Mouse (Mus musculus) midbrain, embryonic 13.5 days (tissue): ENCODE data around the gene Mfsd7a. TPM values are rescaled to one million over a fixed set of nuclear protein-coding genes. Genes with fewer than 3 reads are reported as not detected.
"Not testable (repeated sequence)": the region's sequence is repeated elsewhere in the genome, so short reads cannot be mapped to it uniquely, and the experiment has no call there.

ENCODE experiments used
- ATAC-seq: fragments of 200-750 bp; cut with Nextera tagmentation; 2 replicates; pipeline ENCODE4 v1.8.0; 2017; ENCODE audit warnings: mild to moderate bottlenecking, moderate TSS enrichment, moderate library complexity
- H3K27ac ChIP-seq: fragments of 300-500 bp; sonication (generic); 2 replicates; pipeline ENCODE4 v1.5.1; 2015; ENCODE audit warnings: inconsistent platforms, mild to moderate bottlenecking, moderate library complexity
- H3K27me3 ChIP-seq: fragments of 300-500 bp; sonication (generic); 2 replicates; pipeline ENCODE4 v1.6.1; 2015; ENCODE audit warnings: mild to moderate bottlenecking, inconsistent platforms
- H3K36me3 ChIP-seq: fragments of 300-500 bp; sonication (generic); 2 replicates; pipeline ENCODE4 v1.6.1; 2015; ENCODE audit warnings: mild to moderate bottlenecking, inconsistent platforms
- H3K4me1 ChIP-seq: fragments of 300-500 bp; sonication (generic); replicated peaks from 2 replicates; pipeline ENCODE4 v1.6.1; 2015; ENCODE audit warnings: inconsistent platforms
- H3K4me2 ChIP-seq: fragments of 300-500 bp; sonication (generic); replicated peaks from 2 replicates; pipeline ENCODE4 v1.6.1; 2015; ENCODE audit warnings: moderate library complexity, mild to moderate bottlenecking, inconsistent platforms
- H3K4me3 ChIP-seq: fragments of 300-500 bp; sonication (generic); replicated peaks from 2 replicates; pipeline ENCODE4 v1.5.1; 2015; ENCODE audit warnings: mild to moderate bottlenecking, inconsistent platforms
- H3K9ac ChIP-seq: fragments of 300-500 bp; sonication (generic); replicated peaks from 2 replicates; pipeline ENCODE4 v1.6.1; 2015; ENCODE audit warnings: mild to moderate bottlenecking, inconsistent platforms
- H3K9me3 ChIP-seq: fragments of 300-500 bp; sonication (generic); 2 replicates; pipeline ENCODE4 v1.6.1; 2016; ENCODE audit warnings: mild to moderate bottlenecking, inconsistent platforms
- WGBS: fragments of 180-500 bp; shearing (Covaris S2); methylation state at CpG from one replicate; pipeline ENCODE4 v1.1.7; 2015; 5-methylcytosine and 5-hydroxymethylcytosine counted together
- polyA plus RNA-seq: library from polyadenylated mRNA; unstranded; fragments of >200 nt; fragmentation: Nextera tagmentation; extraction: Ambion mirVana; gene quantifications from 2 replicates; pipeline ENCODE4 v1.2.1, GENCODE M21; 2015

Gene Mfsd7a
- 0.10 TPM in 1 of 2 replicates, not detected in the other for polyA plus RNA-seq

DNA sequence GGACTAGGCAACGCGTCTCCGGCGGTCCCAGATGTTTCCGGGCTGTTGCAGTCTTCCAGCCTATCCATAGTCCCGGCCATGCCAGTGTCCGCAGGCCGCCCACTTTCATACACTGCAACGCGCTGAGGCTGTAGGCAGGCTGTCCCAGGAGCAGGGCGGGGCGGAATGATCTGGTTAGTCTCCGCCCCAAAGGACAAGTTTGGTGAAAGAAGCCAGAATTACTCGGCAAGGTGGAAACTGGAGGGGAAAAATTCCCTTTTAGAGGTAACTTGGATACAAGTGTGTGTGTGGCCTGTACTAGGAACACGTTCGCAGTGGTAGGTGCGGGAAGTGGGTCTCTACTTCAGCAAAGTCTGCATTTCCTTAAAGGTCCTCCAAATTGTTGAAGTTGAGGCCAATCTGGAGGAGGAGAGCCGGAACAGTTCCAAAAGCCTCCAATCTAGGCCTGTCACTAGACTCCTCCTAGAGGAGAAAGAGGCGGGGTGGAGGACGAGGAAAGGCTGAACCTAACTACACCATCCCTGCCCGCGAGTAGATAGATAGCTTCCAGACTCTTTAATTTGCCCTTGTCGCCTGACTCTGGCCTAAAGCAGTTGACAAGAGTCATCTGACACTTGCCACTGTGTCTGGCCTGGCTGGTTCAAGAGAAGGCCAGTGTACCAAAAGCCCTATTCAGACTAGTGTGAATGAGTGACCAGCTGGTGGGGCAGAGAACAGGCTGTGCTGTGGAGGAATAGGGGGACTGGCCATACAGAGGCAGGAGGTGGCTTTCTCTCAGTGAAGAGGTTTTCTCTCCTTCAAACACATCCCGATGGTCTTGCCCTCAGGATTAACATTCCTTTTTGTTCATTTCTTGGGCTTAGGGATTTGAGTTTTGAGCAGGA is at the start of gene Mfsd7a:
TSS of gene Mfsd7a (minus strand) at position 107 of the 884 bp plus-strand sequence.
- Histone ChIP-seq H3K9me3 (no peaks in the 10 kb centered on the region), H3K9ac (peak within 1 kb of the TSS; percentile 39; the same call in 1 of the 2 replicates), H3K4me1 (peaks cover 7% of the 10 kb centered on the region), H3K27me3 (peaks cover 33% of the 10 kb centered on the region), H3K36me3 (no peaks in the 10 kb centered on the region), H3K4me3 (peak within 1 kb of the TSS; percentile 24), H3K4me2 (peak within 1 kb of the TSS; percentile 51), H3K27ac (no peak within 1 kb of the TSS)
- 17% methylated on average over 24 of the region's 24 CpGs for WGBS
- peak; percentile 63; the same call in 1 of the 2 replicates for ATAC-seq

DNA sequence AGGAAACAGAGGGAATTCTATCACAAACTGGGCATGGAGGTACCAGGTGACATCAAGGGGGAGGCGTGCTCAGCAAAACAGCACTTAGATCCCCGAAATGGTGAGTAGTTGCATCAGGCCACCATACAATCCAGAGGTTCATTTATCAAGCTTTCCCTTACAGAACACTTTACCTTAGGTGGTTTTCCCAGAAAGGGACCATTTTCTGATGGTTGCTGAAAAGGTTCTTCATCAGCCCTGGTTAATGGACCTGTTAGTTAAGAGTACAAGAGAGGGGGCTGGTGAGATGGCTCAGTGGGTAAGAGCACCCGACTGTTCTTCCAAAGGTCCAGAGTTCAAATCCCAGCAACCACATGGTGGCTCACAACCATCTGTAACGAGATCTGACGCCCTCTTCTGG is 37.5 kb upstream of the Mfsd7a start:
- not testable (repeated sequence) for H3K9me3 ChIP-seq, H3K4me2 ChIP-seq, H3K27ac ChIP-seq, ATAC-seq, H3K4me3 ChIP-seq, H3K4me1 ChIP-seq, H3K27me3 ChIP-seq, H3K9ac ChIP-seq
- H3K36me3 ChIP-seq = peaks cover 53% of the 10 kb centered on the region
- 94% methylated on average over 5 of the region's 5 CpGs for WGBS

DNA sequence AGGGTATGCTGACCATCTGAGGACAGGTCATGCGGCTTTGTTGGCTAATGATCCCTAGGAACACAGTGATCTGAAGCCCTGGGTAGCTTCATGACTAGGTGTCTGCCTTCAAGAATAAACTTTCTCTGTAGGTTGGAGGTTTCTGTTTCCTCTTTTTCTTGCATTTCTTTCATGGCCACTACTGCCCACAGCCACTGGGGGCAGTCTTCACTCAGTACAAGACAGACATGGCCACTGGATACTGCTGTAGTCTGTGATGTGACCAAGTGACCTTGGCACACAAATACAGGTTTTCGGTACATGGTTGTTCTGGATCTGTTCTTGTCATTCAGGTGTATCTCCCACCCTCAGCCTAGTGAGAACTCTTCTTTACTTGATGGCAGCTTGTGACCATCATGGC is 36.5 kb upstream of the Mfsd7a start:
- Histone ChIP-seq H3K9ac (no peak overlapping the region), H3K36me3 (peaks cover 45% of the 10 kb centered on the region), H3K4me1 (no peaks in the 10 kb centered on the region), H3K27ac (no peak overlapping the region), H3K27me3 (no peaks in the 10 kb centered on the region), H3K9me3 (no peaks in the 10 kb centered on the region), H3K4me2 (no peak overlapping the region), H3K4me3 (no peak overlapping the region)
- ATAC-seq = no peak
- 94% methylated on average over 2 of the region's 2 CpGs for WGBS

DNA sequence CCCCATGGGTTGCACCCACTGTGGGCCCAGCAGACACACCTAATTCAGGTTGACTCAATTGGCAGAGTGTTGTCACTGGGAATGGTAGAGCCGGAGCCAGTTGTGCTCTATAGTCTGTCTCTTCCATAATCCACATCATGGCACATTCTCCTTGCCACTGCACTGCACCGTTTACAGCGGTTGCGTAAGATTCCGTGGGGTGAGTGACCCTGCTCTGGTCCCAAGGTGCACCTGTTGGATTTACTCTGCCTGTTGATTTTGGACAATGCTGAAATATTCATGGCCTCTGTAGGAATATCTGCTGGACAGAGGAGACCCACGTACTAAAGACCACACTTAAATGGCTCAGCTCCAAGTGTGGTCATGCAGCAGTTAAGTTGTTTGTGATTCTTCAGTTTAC is 34.3 kb upstream of the Mfsd7a start:
- WGBS = 93% methylated on average over 6 of the region's 6 CpGs
- H3K36me3 ChIP-seq = peaks cover 39% of the 10 kb centered on the region
- no peak for ATAC-seq

DNA sequence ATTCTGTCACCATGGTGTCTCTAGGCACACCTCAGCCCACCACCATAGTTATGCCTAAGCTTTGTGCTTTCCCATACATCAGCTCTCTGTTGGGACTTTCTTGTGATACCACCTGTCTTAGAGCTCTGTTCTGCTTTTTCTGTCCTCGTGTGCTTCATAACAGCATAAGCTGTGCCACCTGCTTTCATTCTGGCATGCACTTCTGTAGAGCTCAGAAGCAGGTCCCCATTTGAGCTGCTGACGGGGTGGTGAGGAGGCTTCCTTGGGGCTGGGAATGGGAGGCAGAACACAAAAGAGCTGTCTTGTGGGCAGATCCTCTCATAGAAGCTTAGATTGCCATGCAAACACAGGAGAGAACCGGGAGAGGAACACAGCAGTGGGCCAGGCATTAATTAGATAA is 27.3 kb upstream of the Mfsd7a start:
- WGBS = 84% methylated on average over 3 of the region's 3 CpGs
- H3K36me3 ChIP-seq = peaks cover 79% of the 10 kb centered on the region
- no peak overlapping the region for H3K9ac ChIP-seq
- H3K9me3 ChIP-seq = no peaks in the 10 kb centered on the region
- ATAC-seq = no peak
- H3K4me2 ChIP-seq = no peak overlapping the region
- H3K4me1 ChIP-seq = no peaks in the 10 kb centered on the region
- H3K27me3 ChIP-seq = no peaks in the 10 kb centered on the region
- H3K27ac ChIP-seq = no peak overlapping the region
- H3K4me3 ChIP-seq = no peak overlapping the region

More for the DNA sequence above, 34.3 kb upstream of the Mfsd7a start:
- Histone ChIP-seq H3K27ac (no peak overlapping the region), H3K9ac (no peak overlapping the region), H3K27me3 (no peaks in the 10 kb centered on the region), H3K9me3 (no peaks in the 10 kb centered on the region), H3K4me2 (no peak overlapping the region), H3K4me1 (no peaks in the 10 kb centered on the region), H3K4me3 (no peak overlapping the region)

DNA sequence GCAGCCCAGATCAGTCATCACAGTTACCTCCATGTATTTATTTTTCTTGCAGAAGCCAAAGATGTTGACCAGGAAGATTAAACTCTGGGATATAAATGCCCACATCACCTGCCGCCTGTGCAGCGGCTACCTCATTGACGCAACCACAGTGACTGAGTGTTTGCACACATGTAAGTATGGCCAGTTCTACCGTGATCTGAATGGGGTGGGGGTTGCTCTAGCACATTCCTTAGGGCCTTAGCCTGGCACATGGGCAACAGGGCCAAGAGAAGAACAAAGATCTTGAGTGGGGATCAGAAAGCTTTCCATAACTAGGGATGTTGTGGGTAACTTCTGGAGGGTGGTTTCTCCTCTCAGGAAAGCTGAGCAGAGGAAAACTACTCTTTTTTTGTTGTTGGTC is 25.0 kb upstream of the Mfsd7a start:
- WGBS = 90% methylated on average over 4 of the region's 4 CpGs

DNA sequence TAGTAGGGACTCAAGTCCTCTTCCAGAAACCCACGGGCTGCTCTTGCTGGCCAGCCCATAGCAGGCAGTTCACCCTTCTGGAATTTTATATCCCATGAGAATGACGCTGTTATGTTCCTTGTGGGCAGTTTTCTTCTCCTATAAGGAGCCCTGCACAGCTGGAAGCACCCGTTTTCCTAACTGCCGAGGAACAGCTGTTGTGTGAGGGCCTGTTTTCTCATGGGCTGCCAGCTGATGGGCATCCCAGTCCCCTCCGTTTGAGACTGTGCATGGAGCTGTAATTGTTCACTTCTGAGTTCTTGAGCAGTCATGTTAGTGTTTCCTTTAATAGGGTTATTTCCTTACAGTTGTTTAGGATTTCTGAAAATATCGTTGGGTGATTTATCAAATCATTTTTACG is 20.9 kb upstream of the Mfsd7a start:
- 80% methylated on average over 7 of the region's 7 CpGs for WGBS
- H3K4me3 ChIP-seq = no peak overlapping the region
- peaks cover 28% of the 10 kb centered on the region for H3K4me1 ChIP-seq
- peaks cover 32% of the 10 kb centered on the region for H3K36me3 ChIP-seq
- no peak overlapping the region for H3K9ac ChIP-seq
- ATAC-seq = no peak
- no peaks in the 10 kb centered on the region for H3K27me3 ChIP-seq
- no peak overlapping the region for H3K4me2 ChIP-seq
- H3K9me3 ChIP-seq = no peaks in the 10 kb centered on the region
- H3K27ac ChIP-seq = no peak overlapping the region

More for the DNA sequence above, 25.0 kb upstream of the Mfsd7a start:
- Histone ChIP-seq H3K36me3 (peaks cover 71% of the 10 kb centered on the region), H3K9ac (no peak overlapping the region), H3K4me2 (no peak overlapping the region), H3K27ac (no peak overlapping the region), H3K4me1 (no peaks in the 10 kb centered on the region; the same call in 1 of the 2 replicates), H3K27me3 (no peaks in the 10 kb centered on the region), H3K4me3 (no peak overlapping the region), H3K9me3 (no peaks in the 10 kb centered on the region)
- ATAC-seq = no peak

DNA sequence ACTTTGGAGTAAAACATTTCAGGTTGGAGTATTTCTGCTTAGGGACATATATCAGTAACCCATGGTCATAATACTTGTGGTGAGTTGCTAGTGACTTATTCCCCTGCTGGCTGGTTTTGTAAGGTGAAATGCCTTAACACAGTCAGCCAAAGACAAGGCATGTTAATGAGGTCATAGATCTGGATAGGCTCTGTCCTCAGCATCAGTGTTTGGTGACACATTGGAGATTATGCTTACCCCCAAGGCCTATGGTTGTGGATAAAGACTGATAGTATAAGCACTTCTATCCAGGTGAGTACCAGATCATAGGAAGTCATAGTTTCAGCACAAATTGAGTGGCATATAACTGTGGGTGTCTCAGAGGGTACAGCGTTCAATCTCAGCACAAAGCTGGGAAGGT is 18.0 kb upstream of the Mfsd7a start:
- WGBS = 98% methylated on average over 1 of the region's 1 CpGs
- H3K27ac ChIP-seq = no peak overlapping the region
- H3K4me3 ChIP-seq = no peak overlapping the region
- H3K36me3 ChIP-seq = peaks cover 3% of the 10 kb centered on the region; the same call in 1 of the 2 replicates
- no peak overlapping the region for H3K9ac ChIP-seq
- H3K4me2 ChIP-seq = no peak overlapping the region
- no peaks in the 10 kb centered on the region for H3K9me3 ChIP-seq
- no peak for ATAC-seq
- H3K4me1 ChIP-seq = peaks cover 54% of the 10 kb centered on the region
- no peaks in the 10 kb centered on the region for H3K27me3 ChIP-seq

DNA sequence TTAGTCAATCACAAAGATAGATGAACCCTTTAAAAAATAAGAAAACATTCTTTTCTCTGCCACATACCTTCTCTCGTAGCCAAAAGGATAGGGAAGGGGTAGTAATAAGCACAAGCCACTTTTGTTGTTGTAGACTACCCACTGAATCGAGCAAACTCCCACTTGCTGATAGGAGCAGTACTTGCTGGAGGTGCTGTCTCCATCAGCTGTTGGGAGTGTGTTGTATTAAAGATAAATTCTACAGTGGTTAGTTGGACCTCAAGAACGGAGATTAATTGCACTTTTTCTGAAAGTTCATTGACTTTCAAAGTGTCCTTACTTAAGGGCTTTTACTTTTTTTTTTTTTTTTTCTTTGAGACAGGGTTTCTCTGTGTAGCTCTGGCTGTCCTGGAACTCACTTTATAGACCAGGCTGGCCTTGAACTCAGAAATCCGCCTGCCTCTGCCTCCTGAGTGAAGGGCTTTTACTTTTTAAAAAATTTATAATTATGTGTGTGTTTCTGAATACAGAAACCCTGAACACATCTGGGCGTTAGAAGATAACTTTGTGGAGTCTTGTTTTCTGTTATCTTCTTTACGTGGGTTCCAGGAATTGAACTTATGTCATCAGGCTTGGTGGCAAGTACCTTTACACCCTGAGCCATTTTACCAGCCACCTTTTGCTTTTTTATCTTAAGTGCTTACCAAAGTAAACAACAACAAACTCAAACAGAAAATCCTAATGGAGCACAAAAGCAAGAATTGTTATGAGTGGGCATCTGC is 16.6 kb upstream of the Mfsd7a start:
- H3K4me3 ChIP-seq = no peak overlapping the region
- ATAC-seq = no peak
- no peak overlapping the region for H3K4me2 ChIP-seq
- no peaks in the 10 kb centered on the region for H3K27me3 ChIP-seq
- peaks cover 59% of the 10 kb centered on the region for H3K4me1 ChIP-seq
- H3K9ac ChIP-seq = no peak overlapping the region
- WGBS = 92% methylated on average over 6 of the region's 6 CpGs
- no peaks in the 10 kb centered on the region for H3K9me3 ChIP-seq
- no peak overlapping the region for H3K27ac ChIP-seq
- H3K36me3 ChIP-seq = no peaks in the 10 kb centered on the region

DNA sequence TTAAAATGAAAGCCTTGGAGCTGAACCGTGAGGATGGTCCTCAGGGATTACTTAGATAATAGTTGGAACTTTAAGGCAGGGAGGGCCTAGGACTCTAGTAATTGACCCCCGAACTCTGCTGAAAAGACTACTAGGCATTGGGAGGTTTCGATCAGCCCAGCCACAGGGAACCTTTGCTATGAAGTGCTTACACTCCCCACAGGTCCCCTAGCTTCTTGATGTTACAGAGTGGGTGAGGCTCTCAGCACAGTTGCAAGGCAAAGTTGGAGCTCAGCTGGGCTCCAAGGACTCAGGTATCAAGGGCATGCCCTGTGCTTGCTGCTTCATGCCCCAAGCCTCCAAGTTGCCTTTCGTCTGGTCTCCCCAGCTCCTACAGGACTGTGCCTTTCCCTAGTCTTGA is 13.8 kb upstream of the Mfsd7a start:
- peak overlapping the region; percentile 99 for H3K9ac ChIP-seq
- no peaks in the 10 kb centered on the region for H3K9me3 ChIP-seq
- peaks cover 14% of the 10 kb centered on the region for H3K27me3 ChIP-seq
- 0 out of 2 replicates have a peak overlapping the region, but pooled peaks have one; percentile 36 for H3K27ac ChIP-seq
- WGBS = 47% methylated on average over 4 of the region's 4 CpGs
- H3K4me2 ChIP-seq = peak overlapping the region; percentile 95
- H3K4me1 ChIP-seq = peaks cover 56% of the 10 kb centered on the region
- no peak for ATAC-seq
- no peaks in the 10 kb centered on the region for H3K36me3 ChIP-seq
- H3K4me3 ChIP-seq = peak overlapping the region; percentile 96

DNA sequence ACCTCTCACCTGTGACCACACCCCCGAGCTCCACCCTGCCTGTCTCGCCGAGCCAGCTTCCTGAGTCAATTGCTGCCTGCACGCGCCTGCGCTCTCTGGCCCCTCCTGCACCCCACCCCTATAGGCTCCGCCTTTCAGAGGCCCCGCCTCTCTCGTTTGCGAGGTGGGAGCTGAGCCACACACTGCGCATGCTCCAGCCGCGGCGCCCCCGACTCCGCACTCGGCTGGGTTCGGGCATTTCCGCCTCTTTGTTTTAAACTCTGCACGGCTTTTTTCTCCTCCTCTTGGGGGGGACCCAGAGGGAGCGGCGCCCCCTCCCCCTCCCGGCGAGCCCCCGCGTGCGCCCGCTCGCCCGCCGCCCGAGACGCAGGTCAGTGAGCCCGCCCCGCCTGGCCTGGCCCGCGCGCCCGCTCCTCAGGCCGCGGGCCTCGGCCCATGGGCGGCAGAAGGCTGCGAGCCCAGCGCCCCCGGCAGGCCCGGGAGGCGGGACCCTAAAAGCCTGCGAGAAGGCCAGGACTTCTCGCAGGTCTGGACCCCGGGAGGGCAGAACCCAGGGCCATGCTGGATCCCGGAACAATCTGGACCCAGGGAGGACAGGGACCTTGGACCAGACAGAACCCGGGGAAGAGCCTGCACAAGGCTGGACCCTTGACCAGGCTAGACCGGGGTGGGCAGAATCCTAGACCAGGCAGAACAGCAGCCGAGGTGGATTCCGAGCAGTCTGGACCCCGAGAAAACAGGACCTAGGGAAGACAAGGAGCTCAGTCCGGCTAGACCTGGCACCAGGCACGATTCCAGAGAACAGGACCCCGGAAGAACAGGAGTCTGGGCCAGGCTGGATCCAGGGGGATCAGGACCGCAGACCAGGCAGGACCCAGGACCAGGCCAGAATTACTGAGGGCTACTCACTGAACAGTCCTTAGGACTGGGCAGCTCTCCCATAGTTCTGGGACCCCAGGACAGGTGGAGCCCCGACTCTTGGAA is 12.7 kb upstream of the Mfsd7a start, which contains the start of gene Pcgf3:
TSS of gene Pcgf3 (plus strand) at position 151 of the 984 bp plus-strand sequence.
- ATAC-seq = peak; percentile 96
- Histone ChIP-seq H3K4me3 (peak within 1 kb of the TSS; percentile 96), H3K4me2 (peak within 1 kb of the TSS; percentile 95), H3K27ac (peak within 1 kb of the TSS; percentile 91), H3K4me1 (peaks cover 47% of the 10 kb centered on the region), H3K36me3 (no peaks in the 10 kb centered on the region), H3K27me3 (peaks cover 17% of the 10 kb centered on the region), H3K9me3 (no peaks in the 10 kb centered on the region), H3K9ac (peak within 1 kb of the TSS; percentile 99)
- WGBS = under 1% methylated on average over 62 of the region's 62 CpGs
